Mouse (Mus musculus): Measurements from ENCODE around the gene Pik3r2.

DNA sequence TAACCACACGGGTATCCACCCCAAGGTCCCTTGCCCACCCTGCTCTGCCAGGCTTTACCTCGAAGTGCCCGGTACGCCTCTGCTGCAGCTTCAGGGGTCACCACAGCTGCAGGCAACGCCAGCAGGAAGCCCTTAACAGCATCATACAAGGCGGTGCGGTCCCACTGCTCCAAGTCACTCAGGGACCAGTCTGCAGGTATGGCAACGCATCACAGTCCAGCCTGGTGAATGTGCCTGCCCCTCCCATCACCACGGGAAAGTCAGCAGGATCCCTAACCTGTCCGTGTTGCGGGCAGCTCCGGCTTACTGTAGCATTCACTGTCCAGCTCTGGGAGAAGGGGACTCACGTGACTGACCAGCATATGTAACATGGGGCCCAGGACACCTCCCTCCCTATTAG, 4.4 kb downstream of the Pik3r2 start:
- TF ChIP-seq CTCF (IDR thresholded peaks at IDR 0.05; ENCODE audit: borderline replicate concordance, extremely low read depth, insufficient read depth, insufficient read length) (no peak), POLR2A (IDR thresholded peaks at IDR 0.05; ENCODE audit: borderline replicate concordance, extremely low read depth, insufficient read depth, insufficient read length, poor library complexity, severe bottlenecking) (no peak)
